Mouse (Mus musculus) spleen, postnatal 10 days (tissue): ENCODE measurements around the gene 4930558K02Rik.

ENCODE experiments used
- DNase-seq, 2 experiments: peaks; one replicate each; pipeline ENCODE4 v3.0.0; 2021 to 2022; ENCODE audit warnings: low spot score in 2 of 2

The 4930558K02Rik gene

DNA sequence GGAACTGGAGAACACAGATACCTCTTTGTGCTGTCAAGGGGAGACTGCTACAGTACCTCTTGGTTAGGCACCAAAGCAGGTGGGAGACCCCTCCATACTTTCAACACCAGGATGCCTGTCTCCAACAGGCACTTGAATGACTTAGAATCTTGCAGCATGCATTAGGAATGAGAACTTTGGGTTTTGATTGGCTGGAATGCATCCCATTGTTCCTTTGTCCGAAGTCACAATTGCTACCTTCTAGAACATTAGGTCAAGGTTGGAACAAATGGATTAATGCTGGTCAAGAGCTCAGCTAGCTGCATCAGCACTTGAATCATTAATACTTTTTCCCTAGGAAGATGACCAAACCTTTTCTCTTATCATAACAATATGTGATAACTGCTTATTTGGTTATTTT, at the start of gene 4930558K02Rik:
TSS of gene 4930558K02Rik (minus strand) at position 101 of the 400 bp plus-strand sequence.
- DNase-seq: no peak

DNA sequence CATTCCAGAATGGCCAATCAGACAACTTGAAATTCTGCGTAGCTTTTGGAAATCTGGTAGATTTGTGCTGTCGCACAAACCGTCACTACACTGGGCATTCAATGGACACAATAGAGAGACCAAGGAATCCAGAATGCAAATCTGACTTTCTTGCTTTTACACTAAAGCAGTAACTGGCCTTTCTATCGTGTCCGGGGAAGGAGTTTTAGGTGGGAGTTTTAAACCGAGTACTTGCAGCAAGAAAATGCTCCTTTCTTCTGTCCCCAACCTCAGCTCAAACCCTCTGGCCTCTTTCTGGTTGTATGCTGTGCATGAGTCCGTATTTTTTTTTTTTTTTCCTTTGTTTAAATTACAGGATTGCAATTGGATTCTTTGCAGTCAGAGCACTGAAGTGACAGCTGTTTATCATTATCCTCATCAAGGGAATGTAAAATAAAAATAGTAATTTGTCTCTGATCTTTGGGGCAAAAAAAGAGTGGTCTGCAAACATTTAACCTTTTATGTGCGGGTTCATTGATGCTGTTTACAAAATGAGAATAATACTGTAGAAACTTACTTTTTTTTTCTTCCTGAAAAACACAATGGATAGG, 44.3 kb upstream of the 4930558K02Rik start:
- no peak for DNase-seq

DNA sequence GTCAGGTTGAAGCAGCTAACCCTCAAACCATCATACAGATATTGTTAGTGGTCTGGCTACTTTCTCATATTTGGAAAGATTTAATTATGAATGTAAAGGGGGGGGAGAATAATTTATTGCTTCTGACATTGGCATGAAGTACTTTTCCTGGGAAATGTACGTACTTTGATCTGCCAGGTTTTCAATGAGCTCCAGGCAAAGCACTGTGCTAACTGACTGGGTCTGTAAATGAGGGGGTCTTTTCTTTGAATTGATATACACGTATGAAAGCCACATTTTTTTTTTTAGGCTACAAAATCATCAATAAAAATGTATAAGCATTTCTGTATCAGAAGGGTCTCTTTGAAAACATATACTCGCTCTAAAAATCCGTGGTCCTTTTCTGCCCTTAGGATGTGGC, 41.3 kb upstream of the 4930558K02Rik start:
- no peak for DNase-seq

DNA sequence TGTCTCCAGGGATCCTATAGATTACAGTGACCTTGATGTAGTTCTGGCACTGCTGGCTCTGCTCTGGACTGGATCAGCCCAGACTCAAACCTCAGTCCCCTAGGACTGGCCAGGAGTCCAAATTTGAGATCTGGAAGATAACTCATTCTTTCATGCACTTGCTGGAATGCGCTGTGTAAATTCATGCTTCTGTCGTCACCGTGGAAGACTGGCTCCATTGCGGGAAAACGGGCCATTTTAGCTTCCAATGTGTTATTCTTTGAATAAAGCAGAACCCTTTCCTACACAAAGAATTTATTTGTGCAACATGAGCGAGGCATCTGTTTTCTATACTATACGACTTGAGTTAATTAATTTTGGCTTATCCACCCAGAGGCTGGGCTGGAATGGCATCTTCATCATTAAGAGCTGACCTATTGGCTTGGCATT, 40.9 kb upstream of the 4930558K02Rik start:
- no peak for DNase-seq

DNA sequence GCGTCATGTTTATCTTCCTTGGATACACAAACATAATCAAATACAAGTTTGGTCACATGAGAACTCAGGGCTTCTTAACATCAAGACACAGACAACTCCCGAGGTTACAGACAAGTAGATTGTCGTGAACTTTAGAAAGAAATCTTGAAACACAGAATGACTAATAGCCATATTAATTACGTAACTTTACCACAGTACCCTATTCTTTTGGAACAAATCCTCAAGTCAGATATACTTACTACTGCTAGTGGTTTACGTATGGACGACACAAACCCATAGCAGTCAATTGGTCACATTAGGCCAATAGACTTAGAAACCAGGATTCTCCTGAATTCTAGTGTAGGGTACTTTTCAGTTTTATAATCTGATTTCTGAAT, 39.2 kb upstream of the 4930558K02Rik start:
- no peak for DNase-seq

DNA sequence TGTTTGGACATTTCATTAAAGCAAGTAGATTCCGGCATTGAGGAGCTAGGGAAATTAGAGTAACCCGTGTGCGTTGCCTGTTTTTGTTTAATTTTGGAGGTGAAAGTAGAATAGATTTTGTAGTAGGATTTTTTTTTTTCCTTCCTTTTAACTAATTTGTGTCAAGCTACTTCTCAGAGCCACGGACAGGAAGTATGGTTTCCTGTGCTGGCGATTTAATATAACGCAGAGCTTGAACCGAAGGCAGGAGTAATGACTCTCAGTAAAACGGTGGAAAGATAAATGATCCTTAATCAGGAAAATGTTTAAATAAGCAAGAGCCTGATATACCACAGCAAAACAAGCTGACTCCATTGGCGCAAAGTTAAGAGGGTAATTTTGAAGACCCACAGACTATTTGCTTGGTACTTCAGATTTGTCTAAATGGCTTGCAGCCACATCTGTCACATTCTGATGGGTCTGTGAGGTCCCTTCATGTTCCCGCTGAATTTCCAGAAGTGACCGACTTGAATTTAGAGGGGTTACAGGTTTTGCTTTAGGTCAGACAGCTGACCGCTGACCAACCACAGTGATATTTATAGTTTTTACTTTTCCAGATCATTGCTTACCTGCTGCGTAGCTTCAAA, 38.7 kb upstream of the 4930558K02Rik start:
- DNase-seq: no peak

DNA sequence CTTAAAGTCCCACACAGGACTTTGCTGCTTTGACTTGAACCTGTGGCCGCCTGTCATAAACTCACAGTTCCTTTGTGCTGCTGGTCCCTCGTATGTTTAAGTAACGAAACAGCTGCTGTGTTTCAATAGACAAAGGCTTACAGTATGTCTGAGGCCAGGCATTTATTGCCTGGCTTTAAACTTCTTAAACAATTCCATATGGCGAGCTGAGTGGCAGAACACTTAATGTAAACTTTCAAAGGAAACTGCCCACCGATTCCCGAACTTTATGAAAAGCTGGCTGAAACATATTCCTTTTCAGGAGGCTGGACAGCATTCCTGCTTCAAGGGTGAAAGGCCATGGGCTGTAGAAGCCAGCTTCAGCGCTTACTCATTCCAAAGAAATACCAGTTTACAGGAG, 37.5 kb upstream of the 4930558K02Rik start:
- no peak for DNase-seq

DNA sequence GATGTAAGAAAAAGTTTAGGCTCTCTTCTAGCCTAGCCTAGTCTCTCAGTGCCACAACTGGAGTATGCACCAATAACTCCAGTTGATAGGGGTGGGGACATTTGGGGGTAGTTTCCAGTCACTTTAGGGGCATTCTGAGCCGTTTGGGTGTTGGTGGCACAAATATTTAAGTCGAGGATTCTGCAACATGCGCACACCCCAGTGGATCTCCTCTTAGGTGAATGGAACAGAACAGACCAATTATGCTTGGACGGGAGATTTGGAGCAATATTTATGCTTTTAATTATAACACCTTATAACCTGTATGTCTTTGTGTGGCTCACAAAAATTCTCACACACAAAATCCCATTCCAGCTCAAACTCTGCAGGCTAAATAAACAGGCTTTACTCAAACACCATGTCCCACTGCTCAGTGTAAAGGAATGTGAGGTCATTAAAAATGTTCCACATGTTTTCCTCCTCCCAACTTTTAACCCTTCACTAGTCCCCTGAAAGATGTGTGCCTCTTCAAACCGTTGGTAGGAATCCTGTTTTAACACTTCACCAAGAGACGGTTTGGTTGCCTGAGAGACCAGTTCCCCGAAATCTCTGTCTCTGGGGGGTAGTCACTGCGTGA, 35.9 kb upstream of the 4930558K02Rik start:
- no peak for DNase-seq

DNA sequence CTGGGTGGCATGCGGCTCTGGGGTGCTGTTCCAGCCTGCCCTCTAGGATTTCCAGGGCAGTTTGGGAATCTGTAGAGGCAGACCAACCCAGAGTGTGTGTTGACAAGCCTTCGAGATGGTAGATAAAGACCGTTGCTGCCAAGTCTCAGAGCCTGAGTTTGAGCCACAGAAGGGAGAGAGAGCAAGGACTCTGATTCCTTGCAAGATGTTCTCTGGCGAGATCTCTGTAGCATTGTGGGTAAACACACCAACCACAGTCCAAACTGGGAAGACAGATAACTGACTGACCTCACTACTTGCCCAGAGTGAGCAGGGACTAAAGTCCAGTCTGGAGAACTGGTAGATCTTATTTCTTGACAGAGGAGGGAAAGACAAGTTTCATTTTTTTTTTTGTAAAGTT, 34.1 kb upstream of the 4930558K02Rik start:
- DNase-seq: no peak

DNA sequence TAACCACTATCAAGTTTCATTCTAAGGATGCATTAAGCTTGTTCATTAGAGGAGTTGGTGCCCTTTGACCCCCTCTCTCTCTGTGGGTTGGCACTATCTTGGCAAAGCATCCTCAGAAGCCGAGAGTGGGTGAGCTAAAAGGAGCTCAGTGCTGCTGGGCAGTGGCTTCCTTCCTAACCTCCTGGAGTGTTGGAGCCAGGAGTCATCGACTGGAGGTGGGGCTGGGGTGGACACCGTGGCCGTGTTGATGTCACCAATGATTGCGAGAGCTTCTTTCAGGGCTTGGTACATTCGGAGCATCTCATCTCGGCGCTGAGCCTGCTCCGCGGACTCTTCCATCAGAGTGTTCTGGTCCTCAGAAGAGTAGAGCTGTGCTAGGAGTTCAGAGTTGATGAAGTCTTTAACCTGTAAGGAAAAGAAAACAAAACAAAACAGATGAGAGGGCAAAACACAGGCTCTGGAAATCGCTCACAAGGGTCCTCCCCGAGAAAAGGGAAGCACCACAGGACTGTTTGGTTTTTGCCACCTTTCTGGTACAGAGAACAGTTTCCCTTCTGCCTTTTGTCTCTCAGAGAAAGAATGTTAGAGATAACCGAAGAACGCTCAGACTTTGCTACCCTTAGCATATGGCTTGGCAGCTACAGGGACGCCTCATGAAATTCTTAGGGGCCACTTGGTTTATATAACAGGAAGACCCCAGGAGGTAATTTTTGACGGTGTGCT, 32.2 kb upstream of the 4930558K02Rik start:
- no peak for DNase-seq

DNA sequence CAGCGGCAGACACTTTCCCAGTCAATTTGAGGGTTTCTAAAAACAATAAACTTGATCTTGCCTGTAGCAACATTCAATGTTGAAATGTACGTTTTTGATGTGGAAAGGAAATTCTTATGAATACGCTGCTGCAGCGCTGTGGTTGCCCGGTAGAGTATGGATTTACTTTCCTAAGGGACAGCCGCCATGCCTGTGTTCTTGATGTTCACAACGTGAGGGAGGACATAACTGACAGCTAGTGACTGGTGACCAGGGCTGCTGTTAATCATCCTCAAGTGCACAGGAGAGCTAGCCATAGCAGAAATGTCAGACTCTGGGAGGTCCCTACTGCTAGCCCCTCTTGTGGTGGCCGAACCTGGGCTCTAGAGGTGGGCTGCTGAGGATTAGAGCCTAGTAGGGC, 29.6 kb upstream of the 4930558K02Rik start:
- no peak for DNase-seq

DNA sequence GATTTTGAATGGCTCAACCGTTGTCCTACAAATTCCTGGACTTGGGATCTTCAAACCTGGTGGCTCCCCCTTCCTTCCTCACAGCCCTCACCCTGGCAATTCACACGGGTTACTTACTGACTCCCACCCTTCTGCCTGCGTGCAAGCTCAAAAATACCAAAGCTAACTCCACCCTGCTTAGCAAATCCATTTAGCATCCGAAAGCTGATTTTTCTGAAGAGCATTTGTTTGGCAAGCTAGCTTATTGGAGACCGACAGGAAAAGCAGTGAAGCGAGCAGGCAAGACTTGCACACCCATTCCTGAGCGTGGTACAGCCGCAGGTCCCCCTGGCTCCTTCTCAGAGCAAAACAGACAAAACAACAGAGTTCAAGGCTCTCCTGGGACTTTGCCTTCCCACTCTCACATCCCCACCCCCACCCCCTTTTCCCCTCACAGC, 29.2 kb upstream of the 4930558K02Rik start:
- DNase-seq: no peak

DNA sequence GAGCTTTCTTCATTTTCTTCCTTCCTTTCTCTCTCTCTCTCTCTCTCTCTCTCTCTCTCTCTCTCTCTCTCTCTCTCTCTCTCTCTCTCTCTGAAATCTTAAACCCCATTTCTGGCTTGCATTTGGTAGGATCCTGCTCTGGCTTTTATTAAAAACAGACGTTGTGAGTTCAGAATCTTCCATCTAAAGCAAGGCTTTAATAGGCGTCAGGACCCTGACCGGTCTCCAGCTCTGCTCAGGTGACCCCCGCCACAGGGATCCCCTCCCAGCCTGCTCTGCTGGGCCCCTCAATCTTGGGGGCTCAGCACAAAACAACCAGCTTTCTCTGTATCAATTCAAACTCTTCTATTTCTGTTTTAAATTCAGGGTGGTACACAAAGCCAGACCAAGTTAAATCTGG, 28.8 kb upstream of the 4930558K02Rik start:
- DNase-seq: no peak

DNA sequence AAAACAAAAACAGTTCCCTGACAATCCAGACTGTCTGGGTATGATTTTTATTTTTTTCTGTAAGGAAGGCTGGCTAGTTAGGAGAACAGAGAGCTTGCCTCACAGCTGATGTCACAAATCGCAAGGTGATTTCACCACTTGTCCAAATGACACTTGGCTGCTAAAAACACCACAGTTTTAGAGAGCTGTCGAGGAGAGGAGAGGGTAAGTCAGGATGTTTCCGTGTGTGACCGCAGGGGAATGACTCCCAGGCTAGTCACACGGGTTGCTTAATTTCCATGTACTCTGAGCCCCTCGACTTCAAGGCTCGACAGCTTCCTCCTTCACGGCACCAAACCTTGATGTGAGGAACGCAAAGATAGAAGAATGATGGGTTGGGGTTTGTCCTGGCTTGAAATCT, 26.7 kb upstream of the 4930558K02Rik start:
- no peak for DNase-seq

DNA sequence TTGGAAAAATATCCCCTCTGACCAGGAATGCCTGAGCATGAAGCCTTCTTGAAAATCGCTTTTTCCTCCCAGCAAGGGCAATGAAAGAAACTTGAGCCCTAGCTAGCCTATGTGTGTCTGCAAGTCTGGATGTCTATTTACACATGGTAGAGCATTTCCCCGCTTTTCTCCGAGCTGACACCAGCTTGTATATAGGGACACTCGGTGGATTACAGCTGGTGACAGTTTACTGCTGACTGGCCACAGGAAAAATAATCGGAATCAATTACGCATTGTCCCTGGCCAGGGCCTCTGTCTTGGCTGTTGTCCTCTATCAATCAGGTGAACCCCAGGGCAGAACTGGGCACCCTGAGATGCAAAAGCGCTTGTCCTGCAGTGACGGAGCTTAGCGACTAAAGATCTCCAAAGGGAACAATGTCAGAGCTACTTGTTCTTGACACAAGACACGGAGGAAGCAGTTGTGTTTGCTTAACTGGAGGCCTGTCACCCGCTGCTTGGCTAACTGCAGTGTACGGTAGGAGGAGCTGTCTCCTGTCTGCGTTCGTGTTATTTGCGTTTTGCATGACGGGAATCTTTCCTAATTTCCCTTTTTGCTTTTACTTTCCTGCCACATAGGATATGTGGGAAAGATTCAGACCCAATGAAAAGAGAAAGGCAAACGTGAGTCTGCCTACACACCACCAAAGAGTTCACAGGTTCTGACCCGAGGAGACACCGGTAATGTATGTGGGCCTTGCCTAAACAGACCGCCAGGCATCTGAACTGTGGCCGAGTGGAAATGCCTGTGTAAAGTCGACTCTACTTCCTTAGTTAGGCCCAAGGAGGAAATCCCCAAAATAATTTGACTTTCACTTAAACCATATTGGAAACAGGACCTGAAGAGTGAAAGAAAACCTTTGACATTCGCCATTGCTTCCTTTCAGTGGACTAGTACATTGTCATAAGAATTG, 25.7 kb upstream of the 4930558K02Rik start:
- peak in 1 of 2 experiments; percentile 35 for DNase-seq

DNA sequence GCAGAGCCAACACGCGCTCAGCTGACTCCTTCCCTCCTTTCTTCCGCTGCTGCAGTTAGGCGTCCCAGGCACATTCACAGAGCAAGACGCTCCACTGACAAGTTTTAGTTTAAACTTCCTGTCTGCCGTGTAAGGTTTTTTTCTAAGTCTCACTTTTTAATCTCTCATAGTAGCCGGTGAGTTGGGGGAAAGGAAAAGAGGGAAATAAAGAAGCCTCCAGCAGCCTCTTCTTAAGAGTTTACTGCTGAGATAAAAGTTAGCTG, 25.0 kb upstream of the 4930558K02Rik start:
- DNase-seq: no peak

DNA sequence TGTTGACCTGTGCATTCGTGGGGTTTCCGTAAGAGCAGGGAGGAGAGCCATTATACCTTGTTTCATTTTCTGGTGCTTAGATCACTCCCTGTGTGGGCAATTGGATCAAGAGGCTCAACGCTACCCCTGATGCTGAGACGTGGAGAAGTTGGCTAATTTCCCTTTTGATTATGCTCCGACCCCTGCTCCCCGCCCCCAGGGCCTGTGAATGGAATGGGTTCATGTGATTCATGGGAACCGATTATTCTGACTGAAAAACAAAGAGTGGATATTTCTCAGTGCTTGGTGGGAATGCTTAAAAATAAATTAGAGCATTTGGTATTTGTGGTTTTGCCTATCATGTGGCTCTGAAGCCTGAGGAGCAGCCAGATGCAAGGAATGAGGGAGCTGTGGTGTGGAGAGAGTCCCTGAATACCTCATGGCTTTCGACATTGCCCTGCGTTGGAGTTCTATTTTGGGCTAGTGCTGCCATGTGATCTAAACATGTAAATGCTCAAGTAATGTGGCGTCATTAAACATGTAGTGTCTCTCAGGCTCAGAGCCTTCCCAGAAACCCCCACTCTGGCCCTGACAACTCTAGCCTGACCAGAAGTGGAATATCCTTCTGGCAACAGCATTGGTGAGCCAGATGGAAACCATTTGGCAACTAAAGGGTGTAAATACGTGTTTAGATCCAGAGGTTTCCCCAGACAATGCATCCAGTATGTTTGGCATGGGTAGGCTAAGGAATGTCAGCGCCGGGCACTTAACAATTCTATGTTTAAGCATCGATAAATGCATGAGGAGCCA, 24.5 kb upstream of the 4930558K02Rik start:
- no peak for DNase-seq

DNA sequence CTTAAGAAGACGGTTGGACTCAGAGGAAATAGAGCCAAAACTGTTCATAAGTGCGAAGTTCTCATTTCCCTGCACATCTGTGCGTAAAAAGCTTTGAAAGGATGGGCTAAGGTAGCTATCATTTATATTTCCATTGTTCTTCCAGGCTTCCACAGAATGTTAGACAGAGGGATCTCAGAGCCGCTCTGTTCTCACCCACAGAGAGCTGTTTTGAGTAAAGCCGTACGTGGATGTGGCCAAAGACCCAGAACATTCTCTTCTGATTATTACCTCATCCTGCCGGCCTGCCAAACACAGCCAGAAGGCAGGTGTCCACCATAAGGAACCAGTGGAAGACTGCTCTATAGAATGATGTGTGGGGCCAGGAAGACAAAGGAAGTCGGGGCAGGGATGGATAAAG, 21.9 kb upstream of the 4930558K02Rik start:
- DNase-seq: no peak

DNA sequence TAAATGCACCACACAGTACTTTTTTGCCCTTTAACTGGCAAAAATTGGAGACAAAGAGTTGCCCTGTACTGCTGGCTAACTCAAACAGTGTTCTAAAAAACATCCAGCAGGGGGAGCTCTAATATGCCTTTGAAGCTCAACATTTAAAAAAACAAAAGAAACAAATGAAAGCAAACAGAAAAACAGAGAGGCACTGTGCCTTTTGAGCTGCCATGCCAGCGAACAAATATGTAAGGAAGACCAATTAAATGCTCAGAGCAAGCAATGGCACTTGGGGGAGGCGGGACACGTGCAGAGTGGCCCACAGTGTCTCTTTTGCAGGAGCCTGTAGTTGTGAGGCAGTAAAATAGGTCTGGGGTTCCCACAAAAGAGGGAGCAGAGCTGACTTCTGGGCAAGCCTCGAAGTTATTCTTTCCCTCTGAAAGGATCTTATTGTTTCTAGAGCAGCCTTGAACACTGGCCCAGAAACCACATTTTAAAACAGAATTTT, 20.5 kb upstream of the 4930558K02Rik start:
- DNase-seq: peak; percentile 20 to 21

DNA sequence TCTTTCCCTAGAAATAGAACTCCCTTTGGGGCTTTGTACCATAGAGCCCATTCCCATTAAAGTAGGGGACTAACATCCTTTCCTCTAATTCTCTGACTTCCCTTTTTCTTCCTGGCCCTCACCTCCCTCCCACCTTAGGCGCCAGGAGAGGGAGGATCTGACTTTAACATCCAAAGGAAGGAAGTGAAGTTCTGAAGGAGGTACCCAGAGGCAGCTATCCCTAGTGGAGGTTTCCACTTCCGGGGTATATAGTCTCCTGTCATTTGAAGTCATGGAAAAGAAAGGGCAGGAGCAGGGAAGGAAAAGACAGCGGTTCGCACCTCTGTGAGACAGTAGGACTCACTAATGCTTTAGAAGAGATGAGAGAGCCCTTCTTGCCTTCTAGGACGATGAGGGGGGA, 19.9 kb upstream of the 4930558K02Rik start:
- DNase-seq: no peak

DNA sequence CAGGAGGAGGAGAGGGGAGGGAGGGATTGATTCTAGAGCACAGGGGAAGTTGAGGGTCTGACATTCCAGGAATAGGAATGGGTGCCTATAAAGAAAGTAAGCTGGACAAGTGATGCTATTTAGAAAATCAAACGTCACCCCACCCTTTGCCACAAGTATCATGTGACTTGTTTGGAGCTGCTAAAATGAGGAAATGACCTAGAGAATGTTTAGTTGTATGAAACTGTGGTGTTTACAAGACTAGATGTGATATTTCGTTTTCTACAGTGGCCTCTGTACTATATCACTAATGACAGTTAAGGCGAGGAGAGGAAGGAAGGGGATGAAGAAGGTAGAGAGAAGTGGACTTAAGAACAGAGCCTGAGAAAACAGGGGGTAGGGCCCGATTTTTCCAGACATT, 19.3 kb upstream of the 4930558K02Rik start:
- DNase-seq: no peak
